Mouse (Mus musculus) lung, adult 2 months (tissue): ENCODE measurements around the gene 6430571L13Rik.

Experiments
- CTCF ChIP-seq: fragments of 200-500 bp; IDR thresholded peaks from 2 replicates; pipeline ENCODE4 v1.5.1; 2011; ENCODE audit warnings: mild to moderate bottlenecking, low read length, control low read depth; ENCODE audit not compliant: insufficient read depth
- POLR2A ChIP-seq: fragments of 200-500 bp; IDR thresholded peaks from 2 replicates; pipeline ENCODE4 v1.6.1; 2011; ENCODE audit warnings: low read depth, mild to moderate bottlenecking, control low read depth, low read length, borderline replicate concordance; ENCODE audit errors: extremely low read depth

DNA sequence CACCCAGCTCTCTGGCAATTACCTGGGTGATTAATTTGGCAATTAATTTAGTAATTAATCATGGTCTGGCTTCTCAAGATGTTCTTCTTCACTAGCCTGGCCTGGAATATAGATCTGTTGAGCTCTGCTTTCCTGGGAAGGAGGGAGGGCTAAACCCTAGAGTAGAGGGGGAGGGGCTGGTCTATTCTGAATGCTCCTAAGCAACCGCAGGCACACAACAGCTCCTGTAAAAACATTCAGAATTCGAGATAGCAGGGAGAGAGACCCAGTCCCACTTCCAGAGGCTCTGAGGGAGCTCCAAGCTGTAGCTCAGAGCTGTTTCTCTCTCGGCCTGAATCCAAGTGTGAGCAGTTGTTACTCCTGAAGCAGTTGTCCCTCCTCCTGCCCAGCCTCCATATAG is 20.6 kb downstream of the 6430571L13Rik start:
- no peak for TF ChIP-seq CTCF
- no peak for TF ChIP-seq POLR2A
